Mouse (Mus musculus) forebrain, embryonic 14.5 days (tissue): ENCODE results near the gene D2hgdh. TPM values are rescaled to one million over a fixed set of nuclear protein-coding genes. Genes with fewer than 3 reads are reported as not detected.
"Not testable (repeated sequence)": the region's sequence is repeated elsewhere in the genome, so short reads cannot be mapped to it uniquely, and the experiment has no call there.

Experiments used
- ATAC-seq: fragments of 200-750 bp; cut with Nextera tagmentation; 2 replicates; pipeline ENCODE4 v1.8.0; 2017; ENCODE audit warnings: mild to moderate bottlenecking, moderate library complexity
- DNase-seq: peaks from one replicate; pipeline ENCODE4 v3.0.0-alpha.2; 2015; ENCODE audit warnings: low spot score
- H3K27ac ChIP-seq: fragments of 300-500 bp; sonication (generic); 2 replicates; pipeline ENCODE4 v1.5.1; 2014; ENCODE audit warnings: low read depth, mild to moderate bottlenecking, control low read depth, low read length, moderate library complexity
- H3K27me3 ChIP-seq: fragments of 300-500 bp; sonication (generic); replicated peaks from 2 replicates; pipeline ENCODE4 v1.6.1; 2014; ENCODE audit warnings: low read length, control low read depth, mixed read lengths; ENCODE audit not compliant: control insufficient read depth, insufficient read depth
- H3K36me3 ChIP-seq: fragments of 300-500 bp; sonication (generic); 2 replicates; pipeline ENCODE4 v1.6.1; 2014; ENCODE audit warnings: low read length, control low read depth; ENCODE audit not compliant: control insufficient read depth, insufficient read depth
- H3K4me1 ChIP-seq: fragments of 300-500 bp; sonication (generic); 2 replicates; pipeline ENCODE4 v1.6.1; 2014; ENCODE audit warnings: antibody characterized with exemption, low read length, control low read depth; ENCODE audit not compliant: control insufficient read depth, insufficient read depth
- H3K4me2 ChIP-seq: fragments of 300-500 bp; sonication (generic); 2 replicates; pipeline ENCODE4 v1.6.1; 2014; ENCODE audit warnings: mild to moderate bottlenecking, control low read depth, low read length
- H3K4me3 ChIP-seq: fragments of 300-500 bp; sonication (generic); 2 replicates; pipeline ENCODE4 v1.5.1; 2014; ENCODE audit warnings: low read depth, low read length, control low read depth
- H3K9ac ChIP-seq: fragments of 300-500 bp; sonication (generic); 2 replicates; pipeline ENCODE4 v1.6.1; 2014; ENCODE audit warnings: mild to moderate bottlenecking, low read length, control low read depth, moderate library complexity
- H3K9me3 ChIP-seq: fragments of 300-500 bp; sonication (generic); replicated peaks from 2 replicates; pipeline ENCODE4 v1.6.1; 2016; ENCODE audit warnings: low read length, control low read depth, mixed read lengths; ENCODE audit not compliant: control insufficient read depth
- WGBS: fragments of 180-500 bp; shearing (Covaris S2); extraction: QIAGEN DNeasy Blood & Tissue Kit; methylation state at CpG from one replicate; pipeline ENCODE4 v1.1.7; 2014; 5-methylcytosine and 5-hydroxymethylcytosine counted together
- polyA plus RNA-seq: library from polyadenylated mRNA; unstranded; fragments of >200 nt; fragmentation: Nextera tagmentation; extraction: Ambion mirVana; gene quantifications from 2 replicates; pipeline ENCODE4 v1.2.1, GENCODE M21; 2014

The D2hgdh gene
- polyA plus RNA-seq, 1 experiment from 2014 or later = 11.0 TPM

- DNase-seq, ATAC-seq: not testable (repeated sequence)
- 88% methylated on average over 1 of the region's 1 CpGs for WGBS
These were observed 46.9 kb downstream of the D2hgdh start for GRCm38 (mm10) chr1:93871594-93872105.

GRCm38 (mm10) chr1:93874405-93874804 is 49.7 kb downstream of the D2hgdh start:
- ATAC-seq, H3K36me3 ChIP-seq, DNase-seq, H3K9ac ChIP-seq, H3K4me2 ChIP-seq, H3K4me1 ChIP-seq, H3K4me3 ChIP-seq, H3K27me3 ChIP-seq, H3K27ac ChIP-seq, H3K9me3 ChIP-seq: not testable (repeated sequence)
- WGBS = 93% methylated on average over 12 of the region's 22 CpGs

More at GRCm38 (mm10) chr1:93871594-93872105, 46.9 kb downstream of the D2hgdh start:
- not testable (repeated sequence) for H3K9ac ChIP-seq, H3K4me1 ChIP-seq, H3K27ac ChIP-seq, H3K9me3 ChIP-seq, H3K4me2 ChIP-seq, H3K27me3 ChIP-seq, H3K4me3 ChIP-seq, H3K36me3 ChIP-seq

GRCm38 (mm10) chr1:93881778-93882177 is 57.1 kb downstream of the D2hgdh start:
- DNase-seq, H3K36me3 ChIP-seq, H3K4me3 ChIP-seq, ATAC-seq, H3K4me2 ChIP-seq, H3K4me1 ChIP-seq, H3K27me3 ChIP-seq, H3K27ac ChIP-seq, H3K9ac ChIP-seq, H3K9me3 ChIP-seq: not testable (repeated sequence)
- WGBS = no CpG with 5 or more reads among the region's 11 CpGs

GRCm38 (mm10) chr1:93890936-93891335 is 66.2 kb downstream of the D2hgdh start:
- H3K9ac ChIP-seq, ATAC-seq, H3K4me3 ChIP-seq, H3K4me2 ChIP-seq, H3K27ac ChIP-seq, H3K27me3 ChIP-seq, DNase-seq, H3K36me3 ChIP-seq, H3K4me1 ChIP-seq, H3K9me3 ChIP-seq: not testable (repeated sequence)
- WGBS = 67% methylated on average over 1 of the region's 1 CpGs

GRCm38 (mm10) chr1:93897395-93897794 is 72.7 kb downstream of the D2hgdh start:
- H3K9me3 ChIP-seq, H3K9ac ChIP-seq, H3K4me1 ChIP-seq, H3K27ac ChIP-seq, H3K27me3 ChIP-seq, ATAC-seq, H3K4me3 ChIP-seq, H3K36me3 ChIP-seq, H3K4me2 ChIP-seq, DNase-seq: not testable (repeated sequence)
- no CpG with 5 or more reads among the region's 1 CpGs for WGBS

GRCm38 (mm10) chr1:93901291-93901690 is 76.6 kb downstream of the D2hgdh start:
- ATAC-seq, DNase-seq, H3K4me2 ChIP-seq, H3K9ac ChIP-seq, H3K27ac ChIP-seq, H3K9me3 ChIP-seq, H3K4me3 ChIP-seq, H3K27me3 ChIP-seq, H3K36me3 ChIP-seq, H3K4me1 ChIP-seq: not testable (repeated sequence)
- WGBS = 80% methylated on average over 1 of the region's 5 CpGs

Other genes with a start within 250 kb of the D2hgdh start
- 354 and 364 TPM in 2 replicates for gene Stk25, start 166.2 kb upstream of the D2hgdh start, polyA plus RNA-seq
- 83.3 and 87.6 TPM in 2 replicates for gene Bok, start 139.2 kb upstream of the D2hgdh start, polyA plus RNA-seq
- 95.0 and 113 TPM in 2 replicates for gene Atg4b, start 73.4 kb upstream of the D2hgdh start, polyA plus RNA-seq
- 38.4 and 44.4 TPM in 2 replicates for gene Thap4, start 70.0 kb upstream of the D2hgdh start, polyA plus RNA-seq
- gene Dtymk, start 23.0 kb upstream of the D2hgdh start, polyA plus RNA-seq = 173 and 185 TPM in 2 replicates
- gene Ing5, start 20.9 kb upstream of the D2hgdh start, polyA plus RNA-seq = 8.0 and 8.5 TPM in 2 replicates
- gene Gal3st2, start 36.4 kb downstream of the D2hgdh start, polyA plus RNA-seq = not detected in 2 replicates
- gene Gal3st2b, start 93.4 kb downstream of the D2hgdh start, polyA plus RNA-seq = not detected in 2 replicates
- not detected in 2 replicates for gene Gal3st2c, start 165.6 kb downstream of the D2hgdh start, polyA plus RNA-seq
- not detected in 2 replicates for gene Neu4, start 195.5 kb downstream of the D2hgdh start, polyA plus RNA-seq
- gene Pdcd1, start 227.6 kb downstream of the D2hgdh start, polyA plus RNA-seq = not detected in 2 replicates